Mouse (Mus musculus) myocyte (in vitro differentiated cells): Measurements from ENCODE around the gene Abcb7. TPM values are rescaled to one million over a fixed set of nuclear protein-coding genes. Genes with fewer than 3 reads are reported as not detected.
A peak's percentile ranks its signal among the peaks of the same experiment; 100 is the strongest.

Experiments
- H3K27me3 ChIP-seq: one replicate; pipeline ENCODE4 v1.6.1; 2011; ENCODE audit not compliant: control insufficient read depth, insufficient read depth, insufficient read length
- H3K36me3 ChIP-seq: one replicate; pipeline ENCODE4 v1.6.1; 2011; ENCODE audit not compliant: control insufficient read depth, insufficient read depth
- H3K4me2 ChIP-seq: one replicate; pipeline ENCODE4 v1.6.1; 2011; ENCODE audit warnings: low read depth, control low read depth
- H3K4me3 ChIP-seq: one replicate; pipeline ENCODE4 v1.5.1; 2011; ENCODE audit warnings: mild to moderate bottlenecking, control low read depth, moderate library complexity
- H3K79me2 ChIP-seq: one replicate; pipeline ENCODE4 v1.6.1; 2011; ENCODE audit not compliant: control insufficient read depth, insufficient read depth
- H3ac ChIP-seq: one replicate; pipeline ENCODE4 v1.6.1; 2011; ENCODE audit not compliant: control insufficient read depth, insufficient read length
- CEBPB ChIP-seq: IDR thresholded peaks from 2 replicates; pipeline ENCODE4 v1.6.1; 2011; ENCODE audit warnings: mild to moderate bottlenecking, moderate library complexity; ENCODE audit not compliant: poor library complexity, insufficient read depth, severe bottlenecking
- E2F4 ChIP-seq: IDR thresholded peaks from one replicate; pipeline ENCODE4 v1.6.1; 2011; ENCODE audit warnings: mild to moderate bottlenecking, control low read depth, moderate library complexity; ENCODE audit not compliant: insufficient read depth
- MAX ChIP-seq: IDR thresholded peaks from one replicate; pipeline ENCODE4 v1.6.1; 2011; ENCODE audit warnings: low read depth, mild to moderate bottlenecking, control low read depth
- MYOD1 ChIP-seq, 3 experiments: IDR thresholded peaks; one replicate each; pipeline ENCODE4 v1.6.1; 2011; ENCODE audit warnings: control low read depth in 2 of 3, low read depth in 2 of 3, mild to moderate bottlenecking in 2 of 3, moderate library complexity in 1 of 3; ENCODE audit not compliant: insufficient read length in 2 of 3, control insufficient read depth in 1 of 3
- MYOG ChIP-seq, 3 experiments: IDR thresholded peaks; one replicate each; pipeline ENCODE4 v1.6.1; 2011; ENCODE audit warnings: control low read depth in 2 of 3, low read depth in 2 of 3, mild to moderate bottlenecking in 2 of 3; ENCODE audit not compliant: insufficient read length in 2 of 3, control insufficient read depth in 1 of 3, insufficient read depth in 1 of 3
- POLR2A ChIP-seq: IDR thresholded peaks from one replicate; pipeline ENCODE4 v1.6.1; 2011; ENCODE audit warnings: low read depth, mild to moderate bottlenecking, control low read depth, moderate library complexity; ENCODE audit not compliant: insufficient read length
- POLR2AphosphoS2 ChIP-seq: IDR thresholded peaks from one replicate; pipeline ENCODE4 v1.6.1; 2011; ENCODE audit warnings: low read depth, control low read depth; ENCODE audit not compliant: insufficient read length
- REST ChIP-seq: IDR thresholded peaks from one replicate; pipeline ENCODE4 v1.6.1; 2011; ENCODE audit warnings: mild to moderate bottlenecking, control low read depth, moderate library complexity; ENCODE audit not compliant: insufficient read depth, insufficient read length
- SRF ChIP-seq: IDR thresholded peaks from one replicate; pipeline ENCODE4 v1.6.1; 2011; ENCODE audit warnings: low read depth; ENCODE audit not compliant: control insufficient read depth, insufficient read length
- TCF12 ChIP-seq: IDR thresholded peaks from one replicate; pipeline ENCODE4 v1.6.1; 2011; ENCODE audit warnings: mild to moderate bottlenecking, control low read depth; ENCODE audit not compliant: poor library complexity, insufficient read depth, severe bottlenecking
- TCF3 ChIP-seq: IDR thresholded peaks from one replicate; pipeline ENCODE4 v1.6.1; 2011; ENCODE audit warnings: low read depth, control low read depth; ENCODE audit not compliant: insufficient read length
- USF1 ChIP-seq: IDR thresholded peaks from one replicate; pipeline ENCODE4 v1.6.1; 2011; ENCODE audit warnings: low read depth, mild to moderate bottlenecking, control low read depth, moderate library complexity
- polyA plus RNA-seq: library from polyadenylated mRNA; unstranded; fragments of >200 nt; fragmentation: generic; extraction: Trizol; gene quantifications from one replicate; pipeline ENCODE4 v1.2.1, GENCODE M21; 2012; ENCODE audit warnings: missing spikeins

Abcb7 gene
- 3.7 TPM for polyA plus RNA-seq

DNA sequence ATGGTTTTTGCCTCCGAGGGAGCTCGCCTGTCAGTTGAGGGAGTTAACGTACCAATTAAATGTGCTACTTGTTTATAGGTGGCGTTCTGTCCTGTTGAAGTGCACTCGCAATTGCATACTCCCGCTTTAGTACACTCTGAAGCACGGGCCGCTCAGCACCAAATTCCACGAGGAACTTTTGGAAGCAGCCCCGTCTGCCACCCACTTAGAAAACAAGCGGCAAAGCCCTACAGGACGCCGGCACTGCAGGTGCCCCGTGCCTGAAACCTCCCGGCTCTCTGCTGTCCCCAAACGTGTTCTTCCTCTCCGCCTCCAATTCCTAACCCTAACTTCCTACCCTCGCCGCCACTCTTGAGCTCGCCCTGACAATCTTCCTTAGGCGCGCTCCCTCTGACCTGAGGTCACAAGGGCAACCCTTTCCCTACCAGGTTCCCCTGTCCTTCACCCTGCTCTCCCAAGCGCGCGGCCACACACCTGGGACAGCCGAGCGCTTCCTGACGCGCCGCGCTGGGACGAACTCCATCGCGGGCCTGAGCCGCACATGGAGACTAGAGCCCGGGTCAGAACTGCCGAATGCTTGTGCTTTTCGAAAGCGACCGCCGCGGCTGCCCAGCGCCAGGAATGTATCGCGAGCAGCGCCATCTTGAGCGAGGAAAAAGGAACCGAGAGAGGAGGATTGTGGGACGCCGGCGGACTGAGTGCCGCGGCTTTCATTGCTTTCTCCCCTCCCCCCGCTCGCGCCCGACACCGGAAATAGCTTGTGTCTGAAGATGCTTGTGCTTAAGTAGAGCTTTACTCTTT is at the start of gene Abcb7:
Gene Abcb7, minus strand, starts transcription at position 674 of the 801 bp plus-strand sequence.
- Histone ChIP-seq H3K4me3 (peak within 1 kb of the TSS; percentile 60), H3K36me3 (no peaks in the 10 kb centered on the region), H3K27me3 (no peaks in the 10 kb centered on the region), H3K79me2 (peaks cover 43% of the 10 kb centered on the region), H3ac (peak within 1 kb of the TSS; percentile 28), H3K4me2 (peak within 1 kb of the TSS; percentile 72)
- no peak for TF ChIP-seq POLR2AphosphoS2
- peak; percentile 60 for TF ChIP-seq E2F4
- peak; percentile 41 for TF ChIP-seq POLR2A

GRCm38 (mm10) chrX:104461755-104462154 is 48.1 kb upstream of the Abcb7 start:
- no peaks in the 10 kb centered on the region for H3K79me2 ChIP-seq

DNA sequence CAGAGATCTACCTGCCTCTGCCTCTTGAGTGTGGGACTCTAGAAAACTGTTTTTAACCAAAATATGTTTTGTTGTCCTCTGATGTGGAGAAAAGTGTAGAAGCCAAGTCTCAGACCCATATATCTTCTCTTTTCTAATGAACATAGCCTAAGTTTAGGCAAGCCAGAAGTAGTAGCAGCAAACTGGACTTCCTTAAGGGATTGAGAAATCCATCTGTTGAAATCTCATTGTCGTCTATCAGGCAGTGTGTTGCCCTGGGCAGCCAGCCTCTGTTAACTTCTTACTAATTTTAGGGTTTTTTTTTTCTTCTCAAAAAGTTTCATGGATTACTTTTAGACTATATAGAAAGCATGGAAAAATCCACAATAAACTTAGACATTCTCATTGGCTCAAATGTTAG is 38.8 kb upstream of the Abcb7 start:
- Histone ChIP-seq H3K4me2 (no peak overlapping the region), H3K79me2 (no peaks in the 10 kb centered on the region), H3K27me3 (no peaks in the 10 kb centered on the region), H3K4me3 (no peak overlapping the region), H3ac (no peak overlapping the region), H3K36me3 (no peaks in the 10 kb centered on the region)
- no peak for TF ChIP-seq CEBPB
- TF ChIP-seq USF1 = no peak
- TF ChIP-seq TCF3 = no peak
- no peak for TF ChIP-seq POLR2A
- TF ChIP-seq SRF = no peak
- no peak for TF ChIP-seq TCF12
- TF ChIP-seq MYOG (IDR thresholded peaks at IDR 0.05; ENCODE audit: control insufficient read depth in 1 of 3, insufficient read depth in 1 of 3, insufficient read length in 2 of 3, low read depth in 2 of 3) = no peak

More at GRCm38 (mm10) chrX:104461755-104462154, 48.1 kb upstream of the Abcb7 start:
- Histone ChIP-seq H3K27me3 (no peaks in the 10 kb centered on the region), H3ac (no peak overlapping the region), H3K4me2 (peak overlapping the region; percentile 57), H3K4me3 (no peak overlapping the region), H3K36me3 (no peaks in the 10 kb centered on the region)
- no peak for TF ChIP-seq REST
- peak; percentile 71; the same call in 1 of the 2 replicates for TF ChIP-seq CEBPB
- TF ChIP-seq MYOG (IDR thresholded peaks at IDR 0.05; ENCODE audit: control insufficient read depth in 1 of 3, insufficient read depth in 1 of 3, insufficient read length in 2 of 3, low read depth in 2 of 3) = no peak
- no peak for TF ChIP-seq E2F4
- TF ChIP-seq MAX = no peak
- no peak for TF ChIP-seq POLR2A

- TF ChIP-seq POLR2AphosphoS2 (no peak), MYOD1 (IDR thresholded peaks at IDR 0.05; ENCODE audit: control insufficient read depth in 1 of 3, insufficient read length in 2 of 3, low read depth in 2 of 3) (no peak), MAX (no peak), USF1 (no peak), POLR2A (no peak), REST (no peak), TCF3 (no peak), CEBPB (no peak), SRF (no peak), E2F4 (no peak), TCF12 (no peak), MYOG (IDR thresholded peaks at IDR 0.05; ENCODE audit: control insufficient read depth in 1 of 3, insufficient read depth in 1 of 3, insufficient read length in 2 of 3, low read depth in 2 of 3) (no peak)
- Histone ChIP-seq H3K4me3 (no peak overlapping the region), H3K79me2 (no peaks in the 10 kb centered on the region), H3K4me2 (no peak overlapping the region), H3K36me3 (no peaks in the 10 kb centered on the region), H3ac (no peak overlapping the region), H3K27me3 (no peaks in the 10 kb centered on the region)
These were observed 19.8 kb upstream of the Abcb7 start for GRCm38 (mm10) chrX:104433456-104433855.

DNA sequence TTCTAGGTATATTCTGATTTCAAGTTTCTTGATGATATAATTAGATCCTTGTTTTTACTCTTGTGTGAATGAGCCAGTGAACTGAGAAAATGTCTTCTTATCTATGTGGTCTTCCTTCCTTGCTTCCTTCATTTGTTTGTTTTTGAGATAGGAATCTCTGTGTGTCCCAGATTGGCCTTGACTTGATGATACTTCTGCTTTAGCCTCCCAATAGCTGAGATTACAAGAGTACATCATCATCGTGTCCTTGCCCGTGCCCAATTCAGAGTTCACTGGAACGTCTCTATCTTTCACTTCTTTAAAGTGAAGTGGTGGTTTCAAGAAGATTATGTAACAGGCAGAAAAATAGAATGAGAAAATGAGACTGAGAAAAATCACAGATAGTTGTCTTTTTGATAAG is 14.5 kb upstream of the Abcb7 start:
- Histone ChIP-seq H3K36me3 (no peaks in the 10 kb centered on the region), H3ac (no peak overlapping the region), H3K4me3 (no peak overlapping the region), H3K4me2 (no peak overlapping the region), H3K27me3 (no peaks in the 10 kb centered on the region), H3K79me2 (no peaks in the 10 kb centered on the region)
- TF ChIP-seq USF1 (no peak), E2F4 (no peak), SRF (no peak), MYOG (IDR thresholded peaks at IDR 0.05; ENCODE audit: control insufficient read depth in 1 of 3, insufficient read depth in 1 of 3, insufficient read length in 2 of 3, low read depth in 2 of 3) (no peak), REST (no peak)
